Comparison of ENCODE assay signal across 8 mouse cellular contexts in genomic region chr9:22260092-22260422, GRCm38 (mm10). TPM values are rescaled to one million over a fixed set of nuclear protein-coding genes. Genes with fewer than 3 reads are reported as not detected.
DNase-seq lines count a peak whose midpoint lies in the region; ATAC-seq and TF ChIP-seq lines count a peak whose summit lies in the region.

No protein-coding gene starts in this region.

- H3K9ac ChIP-seq in kidney, postnatal 0 days (ENCODE audit: low read depth, low read length): no peak overlapping the region
- peak overlapping the region; percentile 87; the same call in 1 of the 2 replicates for H3K9ac ChIP-seq in embryonic facial prominence, embryonic 13.5 days
- peak overlapping the region; percentile 67; the same call in 1 of the 2 replicates for H3K9ac ChIP-seq in hindbrain, postnatal 0 days (replicated peaks; ENCODE audit: low read length)
- H3K9ac ChIP-seq in midbrain, embryonic 16.5 days (ENCODE audit: low read depth, low read length): no peak overlapping the region

- no peaks in the 10 kb centered on the region for H3K36me3 ChIP-seq in kidney, postnatal 0 days (ENCODE audit: insufficient read depth, low read length)
- H3K36me3 ChIP-seq in embryonic facial prominence, embryonic 13.5 days: peaks cover 26% of the 10 kb centered on the region
- no peaks in the 10 kb centered on the region for H3K36me3 ChIP-seq in hindbrain, postnatal 0 days (ENCODE audit: insufficient read depth, low read length)
- peaks cover 13% of the 10 kb centered on the region; the same call in 1 of the 2 replicates for H3K36me3 ChIP-seq in midbrain, embryonic 16.5 days (ENCODE audit: control insufficient read depth, insufficient read depth, low read length)

- peak overlapping the region; percentile 52 for H3K4me3 ChIP-seq in kidney, postnatal 0 days (replicated peaks; ENCODE audit: low read depth, low read length)
- H3K4me3 ChIP-seq in embryonic facial prominence, embryonic 13.5 days: peak overlapping the region; percentile 77
- peak overlapping the region; percentile 60 for H3K4me3 ChIP-seq in hindbrain, postnatal 0 days (ENCODE audit: low read length)
- H3K4me3 ChIP-seq in midbrain, embryonic 16.5 days (ENCODE audit: low read depth, low read length): peak overlapping the region; percentile 64

- H3K27me3 ChIP-seq in kidney, postnatal 0 days (ENCODE audit: insufficient read depth, low read length): no peaks in the 10 kb centered on the region
- no peaks in the 10 kb centered on the region for H3K27me3 ChIP-seq in embryonic facial prominence, embryonic 13.5 days
- no peaks in the 10 kb centered on the region for H3K27me3 ChIP-seq in hindbrain, postnatal 0 days (ENCODE audit: insufficient read depth, low read length)
- H3K27me3 ChIP-seq in midbrain, embryonic 16.5 days (ENCODE audit: control insufficient read depth, insufficient read depth, low read depth, low read length): no peaks in the 10 kb centered on the region

- WGBS in kidney, postnatal 0 days: 31% methylated on average over 3 of the region's 3 CpGs
- WGBS in embryonic facial prominence, embryonic 13.5 days: 21% methylated on average over 3 of the region's 3 CpGs
- 23% methylated on average over 3 of the region's 3 CpGs for WGBS in hindbrain, postnatal 0 days
- WGBS in midbrain, embryonic 16.5 days: 27% methylated on average over 3 of the region's 3 CpGs

- no peak for DNase-seq in kidney, postnatal 0 days (ENCODE audit: low spot score)
- DNase-seq in kidney, postnatal 4 days: no peak
- DNase-seq in hindbrain, postnatal 0 days (ENCODE audit: low spot score): no peak
- DNase-seq in thymus, adult 18-20 months: no peak
- DNase-seq in frontal cortex, postnatal 36 days (ENCODE audit: low spot score in 2 of 2): no peak
- no peak for DNase-seq in urinary bladder, adult 18-20 months (ENCODE audit: low spot score in 2 of 2)

- peak overlapping the region; percentile 80 for H3K4me2 ChIP-seq in kidney, postnatal 0 days (ENCODE audit: low read length)
- peak overlapping the region; percentile 74 for H3K4me2 ChIP-seq in embryonic facial prominence, embryonic 13.5 days
- H3K4me2 ChIP-seq in hindbrain, postnatal 0 days (ENCODE audit: low read depth, low read length): peak overlapping the region; percentile 74
- H3K4me2 ChIP-seq in midbrain, embryonic 16.5 days (ENCODE audit: low read length): peak overlapping the region; percentile 63

- TF ChIP-seq CTCF in kidney, postnatal 0 days (IDR thresholded peaks at IDR 0.05; ENCODE audit: low read depth): no peak
- TF ChIP-seq CTCF in hindbrain, postnatal 0 days (IDR thresholded peaks at IDR 0.05; ENCODE audit: low read depth): no peak

- no peak overlapping the region for H3K27ac ChIP-seq in kidney, postnatal 0 days
- H3K27ac ChIP-seq in embryonic facial prominence, embryonic 13.5 days: no peak overlapping the region
- no peak overlapping the region for H3K27ac ChIP-seq in hindbrain, postnatal 0 days
- H3K27ac ChIP-seq in midbrain, embryonic 16.5 days (ENCODE audit: low read length): no peak overlapping the region

- H3K4me1 ChIP-seq in kidney, postnatal 0 days (replicated peaks; ENCODE audit: insufficient read depth, low read length): no peaks in the 10 kb centered on the region
- H3K4me1 ChIP-seq in embryonic facial prominence, embryonic 13.5 days: no peaks in the 10 kb centered on the region
- H3K4me1 ChIP-seq in hindbrain, postnatal 0 days (ENCODE audit: insufficient read depth, low read length): no peaks in the 10 kb centered on the region
- H3K4me1 ChIP-seq in midbrain, embryonic 16.5 days (ENCODE audit: control insufficient read depth, insufficient read depth, low read length): peaks cover 3% of the 10 kb centered on the region; the same call in 1 of the 2 replicates

- H3K9me3 ChIP-seq in kidney, postnatal 0 days (replicated peaks; ENCODE audit: low read length): peaks cover 4% of the 10 kb centered on the region
- H3K9me3 ChIP-seq in embryonic facial prominence, embryonic 13.5 days: peaks cover 11% of the 10 kb centered on the region
- H3K9me3 ChIP-seq in hindbrain, postnatal 0 days (ENCODE audit: low read length): peaks cover 3% of the 10 kb centered on the region; the same call in 1 of the 2 replicates
- peaks cover 6% of the 10 kb centered on the region; the same call in 1 of the 2 replicates for H3K9me3 ChIP-seq in midbrain, embryonic 16.5 days (replicated peaks; ENCODE audit: control insufficient read depth, low read length, poor library complexity, severe bottlenecking)

- no peak for ATAC-seq in kidney, postnatal 0 days (replicated peaks; ENCODE audit: low FRiP score, low read depth)
- no peak for ATAC-seq in embryonic facial prominence, embryonic 13.5 days (ENCODE audit: insufficient number of reproducible peaks, insufficient read depth, low FRiP score, low TSS enrichment, low read depth)
- no peak for ATAC-seq in hindbrain, postnatal 0 days
- ATAC-seq in midbrain, embryonic 16.5 days: no peak

RNA-seq across cellular contexts. Expression of gene Zfp599, which starts 0.4 kb away (rescaled TPM):
- 3.1 and 3.3 TPM in 2 replicates for polyA plus RNA-seq in kidney, postnatal 0 days (2015; fragmentation: Nextera tagmentation; extraction: Ambion mirVana)
- 7.6 and 8.4 TPM in 2 replicates for polyA plus RNA-seq in embryonic facial prominence, embryonic 13.5 days (2015; fragmentation: Nextera tagmentation; extraction: Ambion mirVana)
- total RNA-seq in hindbrain, postnatal 0 days (2014; rRNA removed): 3.0 and 5.5 TPM in 2 replicates
- 4.8 and 5.2 TPM in 2 replicates for polyA plus RNA-seq in hindbrain, postnatal 0 days (2015; fragmentation: Nextera tagmentation; extraction: Ambion mirVana)
- 11.9 and 12.0 TPM in 2 replicates for polyA plus RNA-seq in midbrain, embryonic 16.5 days (2015; fragmentation: Nextera tagmentation; extraction: Ambion mirVana)

RNA-seq across cellular contexts. Expression of gene Zfp809, which starts 34.5 kb away (rescaled TPM):
- polyA plus RNA-seq in kidney, postnatal 0 days (2015; fragmentation: Nextera tagmentation; extraction: Ambion mirVana): 12.6 and 14.5 TPM in 2 replicates
- polyA plus RNA-seq in embryonic facial prominence, embryonic 13.5 days (2015; fragmentation: Nextera tagmentation; extraction: Ambion mirVana): 19.5 and 19.7 TPM in 2 replicates
- 5.3 and 6.4 TPM in 2 replicates for total RNA-seq in hindbrain, postnatal 0 days (2014; rRNA removed)
- polyA plus RNA-seq in hindbrain, postnatal 0 days (2015; fragmentation: Nextera tagmentation; extraction: Ambion mirVana): 6.1 and 8.4 TPM in 2 replicates
- polyA plus RNA-seq in midbrain, embryonic 16.5 days (2015; fragmentation: Nextera tagmentation; extraction: Ambion mirVana): 8.7 and 11.4 TPM in 2 replicates

RNA-seq across cellular contexts. Expression of gene Zfp810, which starts 47.4 kb away (rescaled TPM):
- polyA plus RNA-seq in kidney, postnatal 0 days (2015; fragmentation: Nextera tagmentation; extraction: Ambion mirVana): 16.9 and 18.2 TPM in 2 replicates
- 30.1 and 31.3 TPM in 2 replicates for polyA plus RNA-seq in embryonic facial prominence, embryonic 13.5 days (2015; fragmentation: Nextera tagmentation; extraction: Ambion mirVana)
- total RNA-seq in hindbrain, postnatal 0 days (2014; rRNA removed): 25.4 and 41.4 TPM in 2 replicates
- polyA plus RNA-seq in hindbrain, postnatal 0 days (2015; fragmentation: Nextera tagmentation; extraction: Ambion mirVana): 24.2 and 25.1 TPM in 2 replicates
- 32.5 and 32.7 TPM in 2 replicates for polyA plus RNA-seq in midbrain, embryonic 16.5 days (2015; fragmentation: Nextera tagmentation; extraction: Ambion mirVana)

Comparison
In these comparisons a context has a peak if more than half of its experiments do, and no peak if none do; other contexts are left out.
1. H3K9ac ChIP-seq: peak in embryonic facial prominence, embryonic 13.5 days (single experiment) and hindbrain, postnatal 0 days (single experiment); none in kidney, postnatal 0 days (single experiment) and midbrain, embryonic 16.5 days (single experiment).
2. Peak in every context shown above with its lines, with median percentiles within 50 percentile points of each other: H3K4me2 ChIP-seq and H3K4me3 ChIP-seq.